Comparison of ENCODE assay signal across 8 mouse cellular contexts in genomic region chr3:89390699-89391662, GRCm38 (mm10). TPM values are rescaled to one million over a fixed set of nuclear protein-coding genes. Genes with fewer than 3 reads are reported as not detected.
DNase-seq lines count a peak whose midpoint lies in the region; ATAC-seq and TF ChIP-seq lines count a peak whose summit lies in the region.

No protein-coding gene starts in this region.

- H3K27ac ChIP-seq in spleen, adult 2 months (ENCODE audit: insufficient read depth, low read length): peak overlapping the region; percentile 93
- H3K27ac ChIP-seq in heart, embryonic 16.5 days (ENCODE audit: low read length): peak overlapping the region; percentile 73
- peak overlapping the region; percentile 3; the same call in 1 of the 2 replicates for H3K27ac ChIP-seq in limb, embryonic 15.5 days
- H3K27ac ChIP-seq in small intestine, adult 2 months (ENCODE audit: insufficient read depth, low read depth, low read length): peak overlapping the region; percentile 98

- peak in 1 of 2 experiments; percentile 67 for DNase-seq in spleen, adult 2 months (ENCODE audit: low read depth in 1 of 2, low spot score in 2 of 2)
- DNase-seq in spleen, adult 12 weeks (ENCODE audit: low spot score): no peak
- DNase-seq in cerebellum, adult 9-10 months: peak; percentile 77
- no peak for DNase-seq in urinary bladder, postnatal 14 days (ENCODE audit: low spot score)

- H3K4me2 ChIP-seq in heart, embryonic 16.5 days (ENCODE audit: low read depth, low read length): peak overlapping the region; percentile 90
- peak overlapping the region; percentile 98 for H3K4me2 ChIP-seq in limb, embryonic 15.5 days

- no peak for TF ChIP-seq POLR2A in spleen, adult 2 months (IDR thresholded peaks at IDR 0.05; ENCODE audit: low read depth, low read length)
- no peak for TF ChIP-seq POLR2A in small intestine, adult 2 months (IDR thresholded peaks at IDR 0.05; ENCODE audit: low read depth, low read length)

- peak overlapping the region; percentile 85 for H3K4me3 ChIP-seq in spleen, adult 2 months (ENCODE audit: extremely low read depth, insufficient read depth, insufficient read length)
- peak overlapping the region; percentile 77 for H3K4me3 ChIP-seq in heart, embryonic 16.5 days (ENCODE audit: low read length)
- H3K4me3 ChIP-seq in limb, embryonic 15.5 days: peak overlapping the region; percentile 57
- H3K4me3 ChIP-seq in small intestine, adult 2 months (ENCODE audit: low read depth, low read length): peak overlapping the region; percentile 86

- 9% methylated on average over 19 of the region's 19 CpGs for WGBS in spleen, adult 2 months
- 16% methylated on average over 19 of the region's 19 CpGs for WGBS in heart, embryonic 16.5 days
- 14% methylated on average over 19 of the region's 19 CpGs for WGBS in limb, embryonic 15.5 days
- 6% methylated on average over 19 of the region's 19 CpGs for WGBS in small intestine, adult 2 months

- H3K9me3 ChIP-seq in heart, embryonic 16.5 days (replicated peaks; ENCODE audit: control insufficient read depth, low read length): no peaks in the 10 kb centered on the region
- H3K9me3 ChIP-seq in limb, embryonic 15.5 days: no peaks in the 10 kb centered on the region

- no peak for TF ChIP-seq CTCF in spleen, adult 2 months (IDR thresholded peaks at IDR 0.05; ENCODE audit: extremely low read depth, insufficient read depth, insufficient read length, insufficient replicate concordance)
- no peak for TF ChIP-seq CTCF in small intestine, adult 2 months (IDR thresholded peaks at IDR 0.05; ENCODE audit: extremely low read depth, insufficient read length, insufficient replicate concordance, low read depth, low read length)

- H3K4me1 ChIP-seq in spleen, adult 2 months (ENCODE audit: control insufficient read depth, insufficient read depth, insufficient read length): peaks cover 37% of the 10 kb centered on the region
- H3K4me1 ChIP-seq in heart, embryonic 16.5 days (ENCODE audit: control insufficient read depth, insufficient read depth, low read length): peaks cover 24% of the 10 kb centered on the region
- peaks cover 78% of the 10 kb centered on the region for H3K4me1 ChIP-seq in limb, embryonic 15.5 days
- peaks cover 27% of the 10 kb centered on the region for H3K4me1 ChIP-seq in small intestine, adult 2 months (ENCODE audit: control insufficient read depth, insufficient read depth, insufficient read length, low read length)

- H3K27me3 ChIP-seq in spleen, adult 2 months (ENCODE audit: control insufficient read depth, insufficient read depth, low read length): no peaks in the 10 kb centered on the region
- H3K27me3 ChIP-seq in heart, embryonic 16.5 days (ENCODE audit: control insufficient read depth, insufficient read depth, low read length): no peaks in the 10 kb centered on the region
- H3K27me3 ChIP-seq in limb, embryonic 15.5 days: 0 out of 2 replicates have a peak, but pooled peaks cover 3% of the 10 kb centered on the region
- H3K27me3 ChIP-seq in small intestine, adult 2 months (ENCODE audit: control insufficient read depth, insufficient read depth, low read length): no peaks in the 10 kb centered on the region

- ATAC-seq in heart, embryonic 16.5 days (replicated peaks; ENCODE audit: extremely low read depth, insufficient read depth, low FRiP score): no peak
- no peak for ATAC-seq in limb, embryonic 15.5 days (ENCODE audit: insufficient number of reproducible peaks, low FRiP score, low TSS enrichment, low read depth)
- ATAC-seq in megakaryocyte progenitor cell, adult 5-6 weeks (replicated peaks; ENCODE audit: poor library complexity): no peak

- H3K9ac ChIP-seq in heart, embryonic 16.5 days (ENCODE audit: low read length): peak overlapping the region; percentile 88
- H3K9ac ChIP-seq in limb, embryonic 15.5 days: peak overlapping the region; percentile 55; the same call in 1 of the 2 replicates

- no peaks in the 10 kb centered on the region for H3K36me3 ChIP-seq in spleen, adult 2 months (ENCODE audit: control insufficient read depth, insufficient read depth, low read length)
- no peaks in the 10 kb centered on the region for H3K36me3 ChIP-seq in heart, embryonic 16.5 days (ENCODE audit: control insufficient read depth, insufficient read depth)
- H3K36me3 ChIP-seq in limb, embryonic 15.5 days: no peaks in the 10 kb centered on the region
- peaks cover 20% of the 10 kb centered on the region for H3K36me3 ChIP-seq in small intestine, adult 2 months (ENCODE audit: control insufficient read depth, insufficient read depth, low read length)

RNA-seq across cellular contexts. Expression of gene Zbtb7b, which starts 3.6 kb away (rescaled TPM):
- polyA plus RNA-seq in spleen, adult 2 months (2012; rRNA removed): 54.5 and 58.4 TPM in 2 replicates
- 1.7 and 2.6 TPM in 2 replicates for polyA plus RNA-seq in heart, embryonic 16.5 days (2015; fragmentation: Nextera tagmentation; extraction: Ambion mirVana)
- 7.0 and 7.2 TPM in 2 replicates for polyA plus RNA-seq in limb, embryonic 15.5 days (2015; fragmentation: Nextera tagmentation; extraction: Ambion mirVana)
- polyA plus RNA-seq in small intestine, adult 2 months (2012; rRNA removed): 97.8 and 262 TPM in 2 replicates
- 3.8 and 5.7 TPM in 2 replicates for total RNA-seq in megakaryocyte progenitor cell, adult 5-6 weeks (2015)
- 9.1 and 17.4 TPM in 2 replicates for total RNA-seq in megakaryocyte progenitor cell, adult 5-6 weeks (2017)

RNA-seq across cellular contexts. Expression of gene Lenep, which starts 11.6 kb away (rescaled TPM):
- 1.5 and 1.9 TPM in 2 replicates for polyA plus RNA-seq in spleen, adult 2 months (2012; rRNA removed)
- polyA plus RNA-seq in heart, embryonic 16.5 days (2015; fragmentation: Nextera tagmentation; extraction: Ambion mirVana): 1.7 TPM in 1 of 2 replicates, not detected in the other
- not detected in 2 replicates for polyA plus RNA-seq in limb, embryonic 15.5 days (2015; fragmentation: Nextera tagmentation; extraction: Ambion mirVana)
- polyA plus RNA-seq in small intestine, adult 2 months (2012; rRNA removed): 0.85 TPM in 1 of 2 replicates, not detected in the other
- total RNA-seq in megakaryocyte progenitor cell, adult 5-6 weeks (2015): 1.5 and 2.7 TPM in 2 replicates
- 0.21 and 2.6 TPM in 2 replicates for total RNA-seq in megakaryocyte progenitor cell, adult 5-6 weeks (2017)

RNA-seq across cellular contexts. Expression of gene Flad1, which starts 20.7 kb away (rescaled TPM):
- polyA plus RNA-seq in spleen, adult 2 months (2012; rRNA removed): 39.1 and 43.9 TPM in 2 replicates
- 38.8 and 41.0 TPM in 2 replicates for polyA plus RNA-seq in heart, embryonic 16.5 days (2015; fragmentation: Nextera tagmentation; extraction: Ambion mirVana)
- polyA plus RNA-seq in limb, embryonic 15.5 days (2015; fragmentation: Nextera tagmentation; extraction: Ambion mirVana): 27.1 and 31.0 TPM in 2 replicates
- polyA plus RNA-seq in small intestine, adult 2 months (2012; rRNA removed): 22.1 and 36.1 TPM in 2 replicates
- total RNA-seq in megakaryocyte progenitor cell, adult 5-6 weeks (2015): 9.4 and 11.3 TPM in 2 replicates
- total RNA-seq in megakaryocyte progenitor cell, adult 5-6 weeks (2017): 12.5 and 18.7 TPM in 2 replicates

RNA-seq across cellular contexts. Expression of gene Dcst1, which starts 25.9 kb away (rescaled TPM):
- polyA plus RNA-seq in spleen, adult 2 months (2012; rRNA removed): 0.29 and 0.42 TPM in 2 replicates
- polyA plus RNA-seq in heart, embryonic 16.5 days (2015; fragmentation: Nextera tagmentation; extraction: Ambion mirVana): 0.06 and 0.21 TPM in 2 replicates
- polyA plus RNA-seq in limb, embryonic 15.5 days (2015; fragmentation: Nextera tagmentation; extraction: Ambion mirVana): 0.52 and 0.76 TPM in 2 replicates
- polyA plus RNA-seq in small intestine, adult 2 months (2012; rRNA removed): 2.0 and 9.1 TPM in 2 replicates
- total RNA-seq in megakaryocyte progenitor cell, adult 5-6 weeks (2015): not detected in 2 replicates
- total RNA-seq in megakaryocyte progenitor cell, adult 5-6 weeks (2017): not detected in 2 replicates

RNA-seq across cellular contexts. Expression of gene Cks1b, which starts 27.2 kb away (rescaled TPM):
- 20.6 and 21.3 TPM in 2 replicates for polyA plus RNA-seq in spleen, adult 2 months (2012; rRNA removed)
- polyA plus RNA-seq in heart, embryonic 16.5 days (2015; fragmentation: Nextera tagmentation; extraction: Ambion mirVana): 288 and 304 TPM in 2 replicates
- 340 and 365 TPM in 2 replicates for polyA plus RNA-seq in limb, embryonic 15.5 days (2015; fragmentation: Nextera tagmentation; extraction: Ambion mirVana)
- 6.2 and 13.7 TPM in 2 replicates for polyA plus RNA-seq in small intestine, adult 2 months (2012; rRNA removed)
- 268 TPM in 2 replicates for total RNA-seq in megakaryocyte progenitor cell, adult 5-6 weeks (2015)
- total RNA-seq in megakaryocyte progenitor cell, adult 5-6 weeks (2017): 171 and 192 TPM in 2 replicates

Comparison
In these comparisons a context has a peak if more than half of its experiments do, and no peak if none do; other contexts are left out.
1. H3K27ac ChIP-seq: peak in every context shown above with its lines; median percentile 98 in small intestine, adult 2 months; 93 in spleen, adult 2 months; 73 in heart, embryonic 16.5 days; 3 in limb, embryonic 15.5 days.